Mouse (Mus musculus): ENCODE measurements around the gene Arhgap8. TPM values are rescaled to one million over a fixed set of nuclear protein-coding genes. Genes with fewer than 3 reads are reported as not detected.

The Arhgap8 gene
- polyA plus RNA-seq, 1 experiment, result 5.3 TPM

DNA sequence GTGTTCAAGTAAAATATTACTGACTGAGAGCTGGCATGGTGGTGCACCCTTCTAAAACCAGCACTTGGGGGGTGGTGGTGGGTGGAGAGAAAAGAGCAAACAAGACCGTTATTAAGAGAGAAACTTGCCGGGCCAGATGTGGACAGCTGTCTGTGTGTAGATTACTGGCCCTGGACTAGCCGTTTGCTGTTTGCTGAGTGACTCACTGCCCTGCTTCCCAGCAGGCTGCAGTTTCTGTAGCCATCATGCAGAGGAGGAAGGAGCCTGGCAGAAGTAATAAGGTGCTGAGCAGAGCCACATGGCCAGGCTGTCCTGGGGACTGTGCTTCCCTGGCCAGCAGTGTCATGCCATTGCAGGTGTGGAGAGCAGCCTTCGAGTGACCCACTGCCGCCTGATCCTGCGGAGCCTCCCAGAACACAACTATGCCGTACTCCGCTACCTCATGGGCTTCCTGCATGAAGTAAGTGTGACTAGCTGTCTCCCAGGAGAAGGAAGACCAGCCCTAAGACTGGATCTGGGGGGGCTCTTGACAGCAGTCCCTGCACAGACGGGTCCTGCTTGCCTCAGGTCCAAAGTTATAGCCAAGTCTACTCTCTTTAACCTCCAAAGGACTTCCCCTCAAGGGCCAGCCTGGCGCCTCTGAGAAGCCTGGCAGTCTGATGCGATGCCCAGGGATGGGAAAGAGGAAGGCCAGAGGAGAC, 49.9 kb downstream of the Arhgap8 start:
- TF ChIP-seq POLR2A (IDR thresholded peaks at IDR 0.05; ENCODE audit: low read depth, low read length) (no peak), CTCF (conservative IDR thresholded peaks at IDR 0.05; ENCODE audit: insufficient read depth, insufficient read length, low read depth, low read length) (no peak)
- H3K36me3 ChIP-seq (ENCODE audit: control insufficient read depth, insufficient read depth, low read length), result no peaks in the 10 kb centered on the region
- DNase-seq, result no peak
- H3K27ac ChIP-seq (ENCODE audit: insufficient read depth, low read depth, low read length), result no peak overlapping the region
- H3K4me3 ChIP-seq (ENCODE audit: insufficient read depth, low read depth, low read length), result no peak overlapping the region
- 76% methylated on average over 11 of the region's 11 CpGs for WGBS
- no peaks in the 10 kb centered on the region for H3K4me1 ChIP-seq (ENCODE audit: control insufficient read depth, insufficient read depth, low read length)
- no peaks in the 10 kb centered on the region for H3K27me3 ChIP-seq (replicated peaks; ENCODE audit: control insufficient read depth, insufficient read depth, low read length)

DNA sequence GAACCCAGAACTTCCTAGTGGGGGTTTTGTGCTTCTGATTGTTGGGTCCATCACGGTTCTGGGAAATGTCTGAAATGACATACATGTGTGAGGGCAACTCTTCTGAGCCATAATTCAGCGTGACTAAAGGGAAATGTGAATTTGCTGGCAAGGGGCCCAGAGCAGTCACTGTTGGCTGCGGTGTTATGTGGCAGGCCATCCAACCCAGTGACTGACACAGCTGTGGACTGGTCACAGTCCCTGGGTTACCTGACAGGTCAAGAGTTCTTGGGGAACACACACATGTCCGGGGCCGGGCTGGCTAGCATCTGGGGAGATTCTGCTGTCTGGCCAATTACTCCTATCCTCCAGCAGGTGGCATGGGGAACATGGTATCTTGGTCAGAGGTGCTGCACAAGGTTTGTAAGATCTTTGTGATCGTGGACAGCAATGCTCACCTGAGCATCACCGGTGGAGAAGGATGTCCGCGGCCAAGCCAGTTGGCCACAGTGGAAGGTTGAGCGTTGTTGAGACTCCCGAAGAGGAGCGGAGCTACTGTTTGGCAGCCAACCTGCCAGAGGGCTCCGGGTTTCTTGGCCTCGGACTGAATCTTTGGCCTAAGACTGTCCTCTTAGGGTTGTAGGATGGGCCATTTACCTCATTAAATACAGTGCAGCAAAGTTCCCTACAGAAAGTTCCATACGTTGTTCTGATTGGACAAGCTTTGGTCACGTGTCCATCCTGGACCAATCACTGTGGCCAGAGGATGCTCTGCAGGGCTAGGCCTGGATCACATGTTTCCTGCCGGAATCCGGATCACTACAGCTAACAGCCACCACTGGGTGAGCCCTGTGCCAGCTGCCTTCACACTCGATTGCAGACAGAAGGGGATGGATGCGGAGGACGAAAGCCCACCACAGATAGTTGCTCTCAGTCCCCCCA, 52.6 kb downstream of the Arhgap8 start:
- peak; percentile 8 for DNase-seq
- WGBS, result 75% methylated on average over 21 of the region's 21 CpGs
- TF ChIP-seq CTCF (conservative IDR thresholded peaks at IDR 0.05; ENCODE audit: insufficient read depth, insufficient read length, low read depth, low read length) (peak; percentile 52; the same call in 1 of the 2 replicates), POLR2A (IDR thresholded peaks at IDR 0.05; ENCODE audit: low read depth, low read length) (no peak)

DNA sequence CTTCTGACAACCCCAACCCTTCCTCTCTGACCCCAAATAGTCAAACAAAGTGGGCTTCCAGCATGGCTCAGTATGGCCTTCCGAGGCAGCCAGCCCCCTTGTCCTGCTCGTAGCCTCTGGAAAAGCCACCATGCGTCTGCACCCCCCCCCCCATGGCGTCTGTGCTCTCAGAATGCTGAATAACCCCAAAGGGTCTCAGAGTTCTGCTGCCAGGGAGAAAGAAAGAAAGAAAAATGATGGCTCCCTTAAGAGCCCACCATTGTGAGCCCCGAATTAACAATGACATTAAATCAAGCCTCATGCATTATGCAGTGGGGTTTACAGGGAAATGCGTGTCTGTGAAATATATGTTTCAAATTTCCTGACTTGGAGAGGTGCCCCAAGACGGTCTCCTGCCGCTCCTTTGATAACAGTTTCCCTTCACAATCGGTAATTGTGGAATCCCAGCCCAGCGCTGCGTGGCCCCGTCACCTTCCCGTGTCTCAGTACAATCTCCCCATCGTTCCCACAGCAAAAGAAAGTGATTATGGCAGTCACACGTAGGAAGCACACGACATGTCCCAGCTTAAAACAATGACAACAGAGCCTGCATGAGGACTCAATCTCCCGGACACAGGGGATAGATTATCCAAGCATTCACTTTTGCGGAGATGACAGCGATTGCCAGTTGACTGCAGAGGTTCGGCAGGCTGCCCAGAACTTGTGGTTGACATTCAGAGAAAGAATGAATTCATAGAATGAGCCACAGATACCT, 55.7 kb downstream of the Arhgap8 start:
- TF ChIP-seq POLR2A (IDR thresholded peaks at IDR 0.05; ENCODE audit: low read depth, low read length) (no peak), CTCF (conservative IDR thresholded peaks at IDR 0.05; ENCODE audit: insufficient read depth, insufficient read length, low read depth, low read length) (no peak)
- H3K4me1 ChIP-seq (ENCODE audit: control insufficient read depth, insufficient read depth, low read length), result no peaks in the 10 kb centered on the region
- no peaks in the 10 kb centered on the region for H3K27me3 ChIP-seq (replicated peaks; ENCODE audit: control insufficient read depth, insufficient read depth, low read length)
- H3K4me3 ChIP-seq (ENCODE audit: insufficient read depth, low read depth, low read length), result no peak overlapping the region
- H3K36me3 ChIP-seq (ENCODE audit: control insufficient read depth, insufficient read depth, low read length), result no peaks in the 10 kb centered on the region
- 58% methylated on average over 20 of the region's 20 CpGs for WGBS
- no peak for DNase-seq
- no peak overlapping the region for H3K27ac ChIP-seq (ENCODE audit: insufficient read depth, low read depth, low read length)

More for the DNA sequence above, 52.6 kb downstream of the Arhgap8 start:
- Histone ChIP-seq H3K27ac (ENCODE audit: insufficient read depth, low read depth, low read length) (no peak overlapping the region), H3K4me3 (ENCODE audit: insufficient read depth, low read depth, low read length) (no peak overlapping the region), H3K4me1 (ENCODE audit: control insufficient read depth, insufficient read depth, low read length) (no peaks in the 10 kb centered on the region), H3K27me3 (replicated peaks; ENCODE audit: control insufficient read depth, insufficient read depth, low read length) (no peaks in the 10 kb centered on the region), H3K36me3 (ENCODE audit: control insufficient read depth, insufficient read depth, low read length) (no peaks in the 10 kb centered on the region)

DNA sequence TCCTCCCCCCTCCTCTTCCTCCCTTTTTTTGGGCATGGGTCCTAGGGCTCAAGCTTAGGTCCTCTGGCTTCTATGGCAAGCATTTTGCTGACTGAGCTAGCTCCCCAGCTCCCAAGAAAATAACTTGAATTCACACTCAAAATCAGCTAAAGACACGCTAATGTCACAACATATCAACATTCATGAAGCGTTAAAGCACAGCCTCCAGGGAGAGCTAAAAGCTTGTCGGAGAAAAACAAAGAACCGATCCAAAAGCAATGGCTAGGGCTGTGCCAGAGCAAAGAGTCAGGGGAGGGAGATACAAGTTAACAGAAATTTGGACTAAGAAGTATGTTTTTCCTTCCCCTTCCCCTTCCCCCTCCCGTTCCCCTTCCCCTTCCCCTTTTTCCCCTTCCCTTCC, 58.7 kb downstream of the Arhgap8 start:
- no peak for TF ChIP-seq POLR2A (IDR thresholded peaks at IDR 0.05; ENCODE audit: low read depth, low read length)
- TF ChIP-seq CTCF (conservative IDR thresholded peaks at IDR 0.05; ENCODE audit: insufficient read depth, insufficient read length, low read depth, low read length), result no peak
- no peak for DNase-seq
- Histone ChIP-seq H3K27me3 (replicated peaks; ENCODE audit: control insufficient read depth, insufficient read depth, low read length) (no peaks in the 10 kb centered on the region), H3K4me1 (ENCODE audit: control insufficient read depth, insufficient read depth, low read length) (no peaks in the 10 kb centered on the region), H3K4me3 (ENCODE audit: insufficient read depth, low read depth, low read length) (no peak overlapping the region), H3K36me3 (ENCODE audit: control insufficient read depth, insufficient read depth, low read length) (no peaks in the 10 kb centered on the region), H3K27ac (ENCODE audit: insufficient read depth, low read depth, low read length) (no peak overlapping the region)
- 50% methylated on average over 5 of the region's 5 CpGs for WGBS

DNA sequence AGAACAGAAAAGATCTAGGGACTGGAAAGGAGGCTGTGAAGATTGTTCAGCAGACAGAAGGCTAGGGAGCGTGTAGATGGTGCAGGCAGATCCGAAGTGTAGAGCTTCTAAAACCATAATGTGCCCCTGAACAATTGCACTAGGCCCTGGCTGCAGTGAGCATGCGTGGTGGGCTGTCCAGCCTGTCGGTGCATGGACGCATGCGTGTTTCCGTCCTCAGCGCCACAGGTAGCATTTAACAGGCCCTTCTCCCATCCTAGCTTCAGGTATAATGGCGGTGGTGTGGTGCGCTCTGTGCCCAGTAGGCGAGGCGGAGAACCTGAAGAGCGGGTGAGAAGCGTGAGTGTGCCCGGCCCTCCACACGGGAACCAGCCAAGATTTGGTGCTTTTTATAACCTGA, 65.0 kb downstream of the Arhgap8 start:
- 96% methylated on average over 16 of the region's 16 CpGs for WGBS
- Histone ChIP-seq H3K36me3 (ENCODE audit: control insufficient read depth, insufficient read depth, low read length) (no peaks in the 10 kb centered on the region), H3K27me3 (replicated peaks; ENCODE audit: control insufficient read depth, insufficient read depth, low read length) (no peaks in the 10 kb centered on the region), H3K4me1 (ENCODE audit: control insufficient read depth, insufficient read depth, low read length) (no peaks in the 10 kb centered on the region), H3K27ac (ENCODE audit: insufficient read depth, low read depth, low read length) (no peak overlapping the region), H3K4me3 (ENCODE audit: insufficient read depth, low read depth, low read length) (no peak overlapping the region)
- TF ChIP-seq POLR2A (IDR thresholded peaks at IDR 0.05; ENCODE audit: low read depth, low read length) (no peak), CTCF (conservative IDR thresholded peaks at IDR 0.05; ENCODE audit: insufficient read depth, insufficient read length, low read depth, low read length) (no peak)
- no peak for DNase-seq

DNA sequence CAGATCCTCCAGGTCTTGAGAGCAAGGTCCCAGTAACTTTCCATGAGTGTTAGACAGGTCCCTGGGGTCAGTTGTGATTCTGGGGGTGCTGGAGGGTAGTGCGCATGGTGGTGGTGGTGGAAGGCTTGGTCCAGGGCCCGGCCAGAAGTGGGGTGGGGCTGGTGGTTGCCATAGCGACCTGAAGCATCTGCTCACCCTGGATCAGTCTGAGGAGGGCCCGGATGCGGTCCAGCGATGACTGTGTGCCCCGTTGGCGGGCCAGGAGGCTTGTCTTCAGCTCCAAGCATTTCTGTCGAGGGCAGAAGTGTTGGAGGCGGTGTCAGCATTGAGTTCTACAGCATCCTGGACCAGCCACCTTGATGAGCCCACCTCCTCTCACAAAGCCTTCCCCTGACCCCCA, 67.3 kb downstream of the Arhgap8 start:
- TF ChIP-seq POLR2A (IDR thresholded peaks at IDR 0.05; ENCODE audit: low read depth, low read length), result no peak
- TF ChIP-seq CTCF (conservative IDR thresholded peaks at IDR 0.05; ENCODE audit: insufficient read depth, insufficient read length, low read depth, low read length), result no peak
- Histone ChIP-seq H3K27ac (ENCODE audit: insufficient read depth, low read depth, low read length) (no peak overlapping the region), H3K4me1 (ENCODE audit: control insufficient read depth, insufficient read depth, low read length) (no peaks in the 10 kb centered on the region), H3K27me3 (replicated peaks; ENCODE audit: control insufficient read depth, insufficient read depth, low read length) (no peaks in the 10 kb centered on the region), H3K36me3 (ENCODE audit: control insufficient read depth, insufficient read depth, low read length) (no peaks in the 10 kb centered on the region), H3K4me3 (ENCODE audit: insufficient read depth, low read depth, low read length) (no peak overlapping the region)
- no peak for DNase-seq
- WGBS, result 83% methylated on average over 10 of the region's 10 CpGs

Measured in kidney, adult 2 months (tissue).